Mouse (Mus musculus) megakaryocyte, embryonic 14.5 days (primary cell): ENCODE measurements at regions not wholly inside any gene's neighbourhood (a gene's known extent, or its start where the extent isn't known, plus 50 kb on each side); places are given as distances from the start of the nearest gene placed in this dataset.
A peak's percentile ranks its signal among the peaks of the same experiment; 100 is the strongest.
"Not testable (repeated sequence)": the region's sequence is repeated elsewhere in the genome, so short reads cannot be mapped to it uniquely, and the experiment has no call there.

ENCODE experiments used
- H3K27me3 ChIP-seq: replicated peaks from 2 replicates; pipeline ENCODE3; 2012; ENCODE audit warnings: inconsistent platforms
- H3K36me3 ChIP-seq: replicated peaks from 2 replicates; pipeline ENCODE3; 2012; ENCODE audit warnings: low read length, inconsistent platforms, mixed read lengths
- H3K4me1 ChIP-seq: 2 replicates; pipeline ENCODE4 v1.6.1; 2012; ENCODE audit warnings: inconsistent platforms
- H3K4me3 ChIP-seq: replicated peaks from 2 replicates; pipeline ENCODE3; 2012; ENCODE audit warnings: moderate library complexity, mild to moderate bottlenecking, inconsistent platforms
- H3K9me3 ChIP-seq: 2 replicates; pipeline ENCODE4 v1.6.1; 2012; ENCODE audit warnings: inconsistent platforms
- FLI1 ChIP-seq: IDR thresholded peaks from 2 replicates; pipeline ENCODE4 v1.6.1; 2012; ENCODE audit warnings: low read length, inconsistent platforms, mixed read lengths
- GATA1 ChIP-seq: IDR thresholded peaks from 3 replicates; pipeline ENCODE4 v1.6.1; 2012; ENCODE audit warnings: mixed read lengths, low read length, inconsistent platforms, borderline replicate concordance

GRCm38 (mm10) chr13:12864263-12864662 lies 64.4 kb upstream of the Prl2c3 start:
- Histone ChIP-seq H3K27me3 (no peaks in the 10 kb centered on the region), H3K36me3 (no peaks in the 10 kb centered on the region), H3K4me3 (peak overlapping the region; percentile 2), H3K9me3 (peaks cover 26% of the 10 kb centered on the region), H3K4me1 (no peaks in the 10 kb centered on the region)
- TF ChIP-seq GATA1 (peak; percentile 22; the same call in 1 of the 3 replicates), FLI1 (no peak)

DNA sequence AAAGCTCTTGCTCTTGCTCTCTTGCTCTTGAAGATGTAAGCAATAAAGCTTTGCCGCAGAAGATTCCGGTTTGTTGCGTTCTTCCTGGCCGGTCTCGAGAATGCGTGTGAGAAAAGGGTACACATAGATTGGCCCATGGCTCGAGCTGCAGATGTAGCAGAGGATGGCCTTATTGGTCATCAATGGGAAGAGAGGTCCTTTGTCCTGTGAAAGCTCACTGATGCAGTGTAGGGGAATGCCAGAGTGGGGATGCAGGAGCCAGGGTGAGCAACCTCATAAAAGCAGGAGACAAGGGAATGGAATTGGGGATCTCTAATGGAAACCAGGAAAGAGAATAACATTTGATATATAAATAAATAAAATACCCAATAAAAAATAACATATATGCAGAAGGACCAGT lies 63.7 kb upstream of the Prl2c3 start:
- not testable (repeated sequence) for H3K27me3 ChIP-seq, H3K36me3 ChIP-seq, H3K4me3 ChIP-seq, H3K4me1 ChIP-seq
- H3K9me3 ChIP-seq, result peaks cover 32% of the 10 kb centered on the region

- peaks cover 34% of the 10 kb centered on the region for H3K9me3 ChIP-seq
- not testable (repeated sequence) for H3K4me1 ChIP-seq, H3K4me3 ChIP-seq, H3K36me3 ChIP-seq, H3K27me3 ChIP-seq
Observed at GRCm38 (mm10) chr13:12860954-12861353, 61.1 kb upstream of the Prl2c3 start.

GRCm38 (mm10) chr13:12859930-12860329 lies 60.1 kb upstream of the Prl2c3 start:
- H3K4me1 ChIP-seq, H3K27me3 ChIP-seq, H3K36me3 ChIP-seq, H3K4me3 ChIP-seq: not testable (repeated sequence)
- H3K9me3 ChIP-seq, result peaks cover 33% of the 10 kb centered on the region
